Mouse (Mus musculus) cortical plate, adult 2 months (tissue): ENCODE measurements around the gene Sytl2. TPM values are rescaled to one million over a fixed set of nuclear protein-coding genes. Genes with fewer than 3 reads are reported as not detected.
A peak's percentile ranks its signal among the peaks of the same experiment; 100 is the strongest.

ENCODE experiments used
- H3K27ac ChIP-seq: fragments of 200-500 bp; 2 replicates; pipeline ENCODE4 v1.5.1; 2012; ENCODE audit warnings: low read length, control low read depth, inconsistent platforms; ENCODE audit not compliant: insufficient read depth
- H3K4me1 ChIP-seq: fragments of 200-500 bp; 2 replicates; pipeline ENCODE4 v1.6.1; 2011; ENCODE audit warnings: low read length; ENCODE audit not compliant: control insufficient read depth, insufficient read depth
- H3K4me3 ChIP-seq: fragments of 200-500 bp; 2 replicates; pipeline ENCODE4 v1.5.1; 2011; ENCODE audit warnings: mild to moderate bottlenecking, low read length, control low read depth; ENCODE audit not compliant: insufficient read depth
- CTCF ChIP-seq: fragments of 200-500 bp; IDR thresholded peaks from 2 replicates; pipeline ENCODE4 v1.5.1; 2011; ENCODE audit warnings: mild to moderate bottlenecking, control low read depth, low read length; ENCODE audit not compliant: insufficient read depth; ENCODE audit errors: extremely low read depth
- POLR2A ChIP-seq: fragments of 200-500 bp; IDR thresholded peaks from 2 replicates; pipeline ENCODE4 v1.6.1; 2011; ENCODE audit warnings: mild to moderate bottlenecking, low read length, control low read depth; ENCODE audit not compliant: insufficient read depth; ENCODE audit errors: extremely low read depth
- polyA plus RNA-seq: library from polyadenylated mRNA; depleted of rRNA; stranded (reverse); fragments of >200 nt; gene quantifications from 2 replicates; pipeline ENCODE4 v1.2.3, GENCODE M21; 2012; rRNA removed

Gene Sytl2
- polyA plus RNA-seq, 1 experiment, result 119 TPM

DNA sequence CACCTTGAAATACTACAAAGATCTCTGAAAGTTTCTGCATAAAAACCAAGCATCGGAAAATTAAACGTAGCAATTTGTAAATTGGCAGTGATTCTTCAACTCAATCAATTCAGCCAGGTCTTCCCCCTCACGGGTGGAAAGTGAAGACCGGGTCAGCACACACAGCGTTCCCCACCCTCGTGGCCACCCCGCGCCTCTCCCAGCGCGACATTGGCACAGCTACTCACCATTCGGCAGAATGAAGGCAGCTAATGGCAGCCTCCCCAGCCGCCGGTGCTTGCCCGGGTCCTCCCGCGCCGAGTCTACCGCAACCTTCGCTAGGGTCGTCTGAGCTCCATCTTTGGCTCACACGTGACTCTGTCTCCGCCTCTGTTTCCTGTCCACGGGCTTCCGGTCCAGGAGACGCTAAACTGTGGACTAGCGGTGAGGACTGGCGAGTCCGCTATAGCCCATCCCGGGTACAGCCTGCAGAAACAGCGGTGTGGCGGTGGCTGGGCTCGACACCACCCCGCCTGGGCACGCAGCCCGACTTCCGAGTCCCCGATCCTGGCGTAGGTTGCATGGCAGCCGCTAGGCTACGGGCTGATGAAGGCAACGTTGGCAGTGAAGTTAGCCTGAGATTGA is 154.9 kb downstream of the Sytl2 start, which contains the start of gene Tmem126a:
Tmem126a (minus strand) TSS at position 385 of the 624 bp plus-strand sequence.
- H3K4me3 ChIP-seq, result peak within 1 kb of the TSS; percentile 91
- H3K27ac ChIP-seq, result peak within 1 kb of the TSS; percentile 99
- H3K4me1 ChIP-seq, result peaks cover 2% of the 10 kb centered on the region; the same call in 1 of the 2 replicates
- TF ChIP-seq POLR2A (peak; percentile 95), CTCF (0 out of 2 replicates have a peak, but pooled peaks have one; percentile 3)

DNA sequence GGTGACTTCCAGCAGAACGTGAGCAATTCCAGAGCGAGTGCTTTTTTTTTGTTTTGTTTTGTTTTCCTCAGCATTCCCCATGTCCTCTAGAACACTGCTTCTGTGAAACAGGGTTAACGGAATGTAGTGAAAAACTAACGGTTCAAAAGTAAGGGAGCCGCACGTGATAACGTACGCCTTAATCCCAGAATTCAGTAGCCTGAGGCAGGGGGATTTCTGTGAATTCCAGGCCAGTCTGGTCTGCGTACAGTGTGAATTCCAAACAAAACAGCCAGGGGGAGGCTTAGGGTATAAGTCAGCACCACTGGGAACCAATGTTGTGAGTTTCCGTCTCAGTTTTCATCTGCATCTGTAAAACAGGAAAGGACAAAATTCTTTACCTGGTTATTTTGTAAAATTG is 155.5 kb downstream of the Sytl2 start:
- H3K4me3 ChIP-seq, result peak overlapping the region; percentile 91
- TF ChIP-seq POLR2A (no peak), CTCF (0 out of 2 replicates have a peak, but pooled peaks have one; percentile 15)
- peaks cover 2% of the 10 kb centered on the region; the same call in 1 of the 2 replicates for H3K4me1 ChIP-seq
- peak overlapping the region; percentile 99 for H3K27ac ChIP-seq

Other genes with a start within 250 kb of the Sytl2 start
- gene Picalm, start 172.0 kb upstream of the Sytl2 start, polyA plus RNA-seq, result 122 and 123 TPM in 2 replicates
- gene Ccdc83, start 36.5 kb upstream of the Sytl2 start, polyA plus RNA-seq, result not detected in 2 replicates
- gene Ccdc89, start 124.3 kb downstream of the Sytl2 start, polyA plus RNA-seq, result 0.81 and 0.93 TPM in 2 replicates
- gene Crebzf, start 140.5 kb downstream of the Sytl2 start, polyA plus RNA-seq, result 103 and 120 TPM in 2 replicates
- gene Tmem126a, start 155.0 kb downstream of the Sytl2 start, polyA plus RNA-seq, result 39.7 and 42.8 TPM in 2 replicates
- 24.9 and 26.4 TPM in 2 replicates for gene Tmem126b, start 173.7 kb downstream of the Sytl2 start, polyA plus RNA-seq
- 137 and 139 TPM in 2 replicates for gene Dlg2, start 174.4 kb downstream of the Sytl2 start, polyA plus RNA-seq